Mouse (Mus musculus) myocyte (in vitro differentiated cells): Measurements from ENCODE around the gene Cpeb1.

Experiments used
- E2F4 ChIP-seq: IDR thresholded peaks from one replicate; pipeline ENCODE4 v1.6.1; 2011; ENCODE audit warnings: mild to moderate bottlenecking, control low read depth, moderate library complexity; ENCODE audit not compliant: insufficient read depth
- MAX ChIP-seq: IDR thresholded peaks from one replicate; pipeline ENCODE4 v1.6.1; 2011; ENCODE audit warnings: low read depth, mild to moderate bottlenecking, control low read depth
- MYOD1 ChIP-seq, 3 experiments: IDR thresholded peaks; one replicate each; pipeline ENCODE4 v1.6.1; 2011; ENCODE audit warnings: control low read depth in 2 of 3, low read depth in 2 of 3, mild to moderate bottlenecking in 2 of 3, moderate library complexity in 1 of 3; ENCODE audit not compliant: insufficient read length in 2 of 3, control insufficient read depth in 1 of 3
- MYOG ChIP-seq, 3 experiments: IDR thresholded peaks; one replicate each; pipeline ENCODE4 v1.6.1; 2011; ENCODE audit warnings: control low read depth in 2 of 3, low read depth in 2 of 3, mild to moderate bottlenecking in 2 of 3; ENCODE audit not compliant: insufficient read length in 2 of 3, control insufficient read depth in 1 of 3, insufficient read depth in 1 of 3
- POLR2A ChIP-seq: IDR thresholded peaks from one replicate; pipeline ENCODE4 v1.6.1; 2011; ENCODE audit warnings: low read depth, mild to moderate bottlenecking, control low read depth, moderate library complexity; ENCODE audit not compliant: insufficient read length
- POLR2AphosphoS2 ChIP-seq: IDR thresholded peaks from one replicate; pipeline ENCODE4 v1.6.1; 2011; ENCODE audit warnings: low read depth, control low read depth; ENCODE audit not compliant: insufficient read length
- TCF12 ChIP-seq: IDR thresholded peaks from one replicate; pipeline ENCODE4 v1.6.1; 2011; ENCODE audit warnings: mild to moderate bottlenecking, control low read depth; ENCODE audit not compliant: poor library complexity, insufficient read depth, severe bottlenecking
- USF1 ChIP-seq: IDR thresholded peaks from one replicate; pipeline ENCODE4 v1.6.1; 2011; ENCODE audit warnings: low read depth, mild to moderate bottlenecking, control low read depth, moderate library complexity

GRCm38 (mm10) chr7:81454331-81455039, 780 bp downstream of the Cpeb1 start:
- TF ChIP-seq TCF12 (no peak), POLR2A (no peak), MAX (no peak), POLR2AphosphoS2 (no peak), E2F4 (no peak), MYOD1 (IDR thresholded peaks at IDR 0.05; ENCODE audit: control insufficient read depth in 1 of 3, insufficient read length in 2 of 3, low read depth in 2 of 3) (no peak), MYOG (IDR thresholded peaks at IDR 0.05; ENCODE audit: control insufficient read depth in 1 of 3, insufficient read depth in 1 of 3, insufficient read length in 2 of 3, low read depth in 2 of 3) (no peak), USF1 (no peak)
